Mouse (Mus musculus) stomach, postnatal 0 days (tissue): ENCODE measurements around the gene Gsg1.

Experiments used
- CTCF ChIP-seq: IDR thresholded peaks from 2 replicates; pipeline ENCODE4 v1.5.1; 2016; ENCODE audit warnings: antibody characterized with exemption, low read depth, mild to moderate bottlenecking, moderate library complexity
- EP300 ChIP-seq: optimal IDR thresholded peaks from 2 replicates; pipeline ENCODE3; 2016; ENCODE audit warnings: antibody characterized with exemption

DNA sequence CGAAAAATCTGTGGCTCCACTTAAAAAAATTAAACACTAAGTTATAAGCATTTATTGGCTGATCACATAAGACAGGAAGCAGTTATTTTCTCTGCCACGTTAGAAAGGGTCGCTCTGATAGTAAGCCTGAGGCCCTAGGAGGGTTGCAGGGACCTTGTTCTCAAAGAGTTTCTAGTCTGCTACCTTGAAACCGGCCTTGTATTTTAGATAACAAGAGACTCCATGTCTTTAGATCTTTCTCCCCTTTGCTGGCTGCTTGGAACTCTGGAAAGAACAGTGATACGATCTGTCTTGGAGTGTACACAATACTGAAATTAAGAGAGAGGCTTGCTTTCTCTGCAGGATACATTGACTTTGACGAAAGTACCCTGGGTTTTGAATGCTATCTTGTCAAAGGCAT, 55.4 kb downstream of the Gsg1 start:
- TF ChIP-seq CTCF (no peak), EP300 (no peak)
